Mouse (Mus musculus) embryo, embryonic 10.5 days (tissue): ENCODE measurements around the gene Ceacam15.
"Not testable (repeated sequence)": the region's sequence is repeated elsewhere in the genome, so short reads cannot be mapped to it uniquely, and the experiment has no call there.

Source experiments
- DNase-seq: peaks from one replicate; pipeline ENCODE4 v3.0.0-alpha.2; 2015; ENCODE audit warnings: low spot score

Gene Ceacam15

GRCm38 (mm10) chr7:16675605-16676004 is at the start of gene Ceacam15:
Ceacam15 (minus strand) TSS chr7:16675705.
- no peak for DNase-seq

GRCm38 (mm10) chr7:16722490-16722889 is 47.0 kb upstream of the Ceacam15 start:
- DNase-seq: not testable (repeated sequence)

- DNase-seq: no peak
Observed at GRCm38 (mm10) chr7:16721629-16722028, 46.1 kb upstream of the Ceacam15 start, which contains the start of gene Ceacam9. Ceacam9 (plus strand) TSS chr7:16721929.

- DNase-seq: not testable (repeated sequence)
Observed at GRCm38 (mm10) chr7:16716456-16717152, 41.1 kb upstream of the Ceacam15 start.

- no peak for DNase-seq
Observed at GRCm38 (mm10) chr7:16712633-16713415, 37.3 kb upstream of the Ceacam15 start.

GRCm38 (mm10) chr7:16710604-16711003 is 35.1 kb upstream of the Ceacam15 start:
- peak; percentile 35 for DNase-seq

GRCm38 (mm10) chr7:16708244-16708643 is 32.7 kb upstream of the Ceacam15 start:
- no peak for DNase-seq

GRCm38 (mm10) chr7:16706385-16706784 is 30.9 kb upstream of the Ceacam15 start:
- DNase-seq: no peak

- DNase-seq: no peak
Observed at GRCm38 (mm10) chr7:16700583-16700982, 25.1 kb upstream of the Ceacam15 start.

- DNase-seq: peak; percentile 27
Observed at GRCm38 (mm10) chr7:16699042-16699441, 23.5 kb upstream of the Ceacam15 start.

- DNase-seq: peak; percentile 22
Observed at GRCm38 (mm10) chr7:16695025-16695424, 19.5 kb upstream of the Ceacam15 start.

- DNase-seq: no peak
Observed at GRCm38 (mm10) chr7:16689196-16689595, 13.7 kb upstream of the Ceacam15 start.

GRCm38 (mm10) chr7:16680194-16680593 is 4.7 kb upstream of the Ceacam15 start:
- DNase-seq: not testable (repeated sequence)

- not testable (repeated sequence) for DNase-seq
Observed at GRCm38 (mm10) chr7:16674699-16675098, 806 bp downstream of the Ceacam15 start.

GRCm38 (mm10) chr7:16673823-16674222 is 1.7 kb downstream of the Ceacam15 start:
- no peak for DNase-seq

- DNase-seq: not testable (repeated sequence)
Observed at GRCm38 (mm10) chr7:16668331-16668930, 7.1 kb downstream of the Ceacam15 start.

GRCm38 (mm10) chr7:16644260-16644659 is 31.2 kb downstream of the Ceacam15 start:
- no peak for DNase-seq

- not testable (repeated sequence) for DNase-seq
Observed at GRCm38 (mm10) chr7:16643106-16643505, 32.4 kb downstream of the Ceacam15 start.

GRCm38 (mm10) chr7:16639028-16639427 is 36.5 kb downstream of the Ceacam15 start:
- DNase-seq: no peak

- DNase-seq: no peak
Observed at GRCm38 (mm10) chr7:16635116-16635515, 40.4 kb downstream of the Ceacam15 start.

- peak; percentile 45 for DNase-seq
Observed at GRCm38 (mm10) chr7:16633913-16634312, 41.6 kb downstream of the Ceacam15 start.

GRCm38 (mm10) chr7:16631932-16632331 is 43.6 kb downstream of the Ceacam15 start:
- no peak for DNase-seq

GRCm38 (mm10) chr7:16631025-16631424 is 44.5 kb downstream of the Ceacam15 start:
- no peak for DNase-seq
